Mouse (Mus musculus) spleen, postnatal 36 days (tissue): ENCODE results near the gene Mybpc2.

ENCODE experiments used
- DNase-seq, 2 experiments: peaks; one replicate each; pipeline ENCODE4 v3.0.0; 2022; ENCODE audit warnings: low spot score in 2 of 2, mixed read lengths in 1 of 2

Mybpc2 gene

GRCm38 (mm10) chr7:44525126-44525832 lies 823 bp upstream of the Mybpc2 start:
- peak; percentile 74 to 79 for DNase-seq

GRCm38 (mm10) chr7:44523056-44523455 lies 1.4 kb downstream of the Mybpc2 start:
- no peak for DNase-seq

GRCm38 (mm10) chr7:44521710-44522109 lies 2.7 kb downstream of the Mybpc2 start:
- DNase-seq, result peak; percentile 74 to 75

- DNase-seq, result peak in 1 of 2 experiments; percentile 42
Measured at GRCm38 (mm10) chr7:44520990-44521389, 3.5 kb downstream of the Mybpc2 start.

GRCm38 (mm10) chr7:44519240-44519913 lies 5.1 kb downstream of the Mybpc2 start:
- no peak for DNase-seq

GRCm38 (mm10) chr7:44507491-44507890 lies 17.0 kb downstream of the Mybpc2 start:
- DNase-seq, result no peak

GRCm38 (mm10) chr7:44501563-44502115 lies 22.8 kb downstream of the Mybpc2 start:
- peak; percentile 57 to 65 for DNase-seq

- no peak for DNase-seq
Measured at GRCm38 (mm10) chr7:44500046-44500445, 24.4 kb downstream of the Mybpc2 start.

- no peak for DNase-seq
Measured at GRCm38 (mm10) chr7:44498922-44499321, 25.5 kb downstream of the Mybpc2 start.

GRCm38 (mm10) chr7:44497361-44498055 lies 26.9 kb downstream of the Mybpc2 start:
- no peak for DNase-seq

GRCm38 (mm10) chr7:44496771-44497109 lies 27.7 kb downstream of the Mybpc2 start:
- DNase-seq, result no peak

GRCm38 (mm10) chr7:44495992-44496770 lies 28.3 kb downstream of the Mybpc2 start, which contains the start of the genes Emc10 and Fam71e1:
Gene Emc10 (minus strand): TSS chr7:44496529.
Gene Fam71e1 (plus strand): TSS chr7:44496581.
- peak; percentile 98 for DNase-seq

- no peak for DNase-seq
Measured at GRCm38 (mm10) chr7:44495086-44495485, 29.4 kb downstream of the Mybpc2 start.

GRCm38 (mm10) chr7:44494681-44495080 lies 29.8 kb downstream of the Mybpc2 start:
- DNase-seq, result no peak

GRCm38 (mm10) chr7:44492166-44492826 lies 32.2 kb downstream of the Mybpc2 start:
- DNase-seq, result no peak

GRCm38 (mm10) chr7:44491391-44491790 lies 33.1 kb downstream of the Mybpc2 start:
- DNase-seq, result no peak

- no peak for DNase-seq
Measured at GRCm38 (mm10) chr7:44490281-44490680, 34.2 kb downstream of the Mybpc2 start.

- DNase-seq, result no peak
Measured at GRCm38 (mm10) chr7:44488545-44488944, 35.9 kb downstream of the Mybpc2 start.

GRCm38 (mm10) chr7:44487936-44488335 lies 36.5 kb downstream of the Mybpc2 start:
- DNase-seq, result no peak

GRCm38 (mm10) chr7:44486927-44487575 lies 37.4 kb downstream of the Mybpc2 start:
- no peak for DNase-seq
